Mouse (Mus musculus) forebrain, postnatal 0 days (tissue): Measurements from ENCODE around the gene Pnliprp1. TPM values are rescaled to one million over a fixed set of nuclear protein-coding genes. Genes with fewer than 3 reads are reported as not detected.

ENCODE experiments used
- ATAC-seq: fragments of 200-750 bp; cut with Nextera tagmentation; 2 replicates; pipeline ENCODE4 v1.8.0; 2017; ENCODE audit warnings: mild to moderate bottlenecking, moderate library complexity
- DNase-seq: peaks from one replicate; pipeline ENCODE4 v3.0.0-alpha.2; 2015
- H3K27ac ChIP-seq: fragments of 300-500 bp; sonication (generic); 2 replicates; pipeline ENCODE4 v1.5.1; 2014; ENCODE audit warnings: low read depth, mild to moderate bottlenecking, antibody characterized with exemption, low read length, moderate library complexity, mixed read lengths
- H3K27me3 ChIP-seq: fragments of 300-500 bp; sonication (generic); 2 replicates; pipeline ENCODE4 v1.6.1; 2014; ENCODE audit warnings: mild to moderate bottlenecking, low read length, mixed read lengths; ENCODE audit not compliant: insufficient read depth
- H3K36me3 ChIP-seq: fragments of 300-500 bp; sonication (generic); 2 replicates; pipeline ENCODE4 v1.6.1; 2014; ENCODE audit warnings: mild to moderate bottlenecking, moderate library complexity; ENCODE audit not compliant: insufficient read depth
- H3K4me1 ChIP-seq: fragments of 300-500 bp; sonication (generic); 2 replicates; pipeline ENCODE4 v1.6.1; 2014; ENCODE audit warnings: antibody characterized with exemption; ENCODE audit not compliant: insufficient read depth
- H3K4me2 ChIP-seq: fragments of 300-500 bp; sonication (generic); 2 replicates; pipeline ENCODE4 v1.6.1; 2014; ENCODE audit warnings: low read depth, mild to moderate bottlenecking, moderate library complexity
- H3K4me3 ChIP-seq: fragments of 300-500 bp; sonication (generic); 2 replicates; pipeline ENCODE4 v1.5.1; 2014; ENCODE audit warnings: low read depth, low read length, mixed read lengths
- H3K9ac ChIP-seq: fragments of 300-500 bp; sonication (generic); 2 replicates; pipeline ENCODE4 v1.6.1; 2014; ENCODE audit warnings: mild to moderate bottlenecking
- H3K9me3 ChIP-seq: fragments of 300-500 bp; sonication (generic); 2 replicates; pipeline ENCODE4 v1.6.1; 2016; ENCODE audit warnings: low read length
- CTCF ChIP-seq: sonication (generic); IDR thresholded peaks from 2 replicates; pipeline ENCODE4 v1.5.1; 2016; ENCODE audit warnings: antibody characterized with exemption, control low read depth, low read depth
- WGBS: fragments of 180-500 bp; shearing (Covaris S2); extraction: QIAGEN DNeasy Blood & Tissue Kit; methylation state at CpG from one replicate; pipeline ENCODE4 v1.1.7; 2014; 5-methylcytosine and 5-hydroxymethylcytosine counted together
- polyA plus RNA-seq: library from polyadenylated mRNA; unstranded; fragments of >200 nt; fragmentation: Nextera tagmentation; extraction: Ambion mirVana; gene quantifications from 2 replicates; pipeline ENCODE4 v1.2.1, GENCODE M21; 2015
- total RNA-seq: library from RNA; depleted of rRNA; stranded (reverse); fragments of >200 nt; gene quantifications from 2 replicates; pipeline ENCODE4 v1.2.3, GENCODE M21; 2014; rRNA removed

Gene Pnliprp1
- total and polyA plus RNA-seq, 2 experiments from 2014 or later, result 0.21 TPM; not detected in 1

GRCm38 (mm10) chr19:58767329-58767728 lies 38.6 kb downstream of the Pnliprp1 start:
- Histone ChIP-seq H3K4me1 (0 out of 2 replicates have a peak, but pooled peaks cover 4% of the 10 kb centered on the region), H3K4me3 (no peak overlapping the region), H3K27me3 (no peaks in the 10 kb centered on the region), H3K9me3 (no peaks in the 10 kb centered on the region), H3K4me2 (no peak overlapping the region), H3K9ac (no peak overlapping the region), H3K36me3 (no peaks in the 10 kb centered on the region), H3K27ac (no peak overlapping the region)
- TF ChIP-seq CTCF, result no peak
- DNase-seq (no peak), ATAC-seq (no peak)
- 15% methylated on average over 6 of the region's 6 CpGs for WGBS

- TF ChIP-seq CTCF, result no peak
- Histone ChIP-seq H3K4me1 (no peaks in the 10 kb centered on the region), H3K27ac (no peak overlapping the region), H3K9me3 (no peaks in the 10 kb centered on the region), H3K36me3 (no peaks in the 10 kb centered on the region), H3K4me2 (no peak overlapping the region), H3K27me3 (no peaks in the 10 kb centered on the region), H3K4me3 (no peak overlapping the region), H3K9ac (no peak overlapping the region)
- DNase-seq (no peak), ATAC-seq (no peak)
- WGBS, result 76% methylated on average over 5 of the region's 5 CpGs
Observed at GRCm38 (mm10) chr19:58776461-58776860, 47.8 kb downstream of the Pnliprp1 start.

- Histone ChIP-seq H3K27ac (no peak overlapping the region), H3K9ac (no peak overlapping the region; the same call in 1 of the 2 replicates), H3K4me3 (no peak overlapping the region), H3K4me1 (peaks cover 5% of the 10 kb centered on the region; the same call in 1 of the 2 replicates), H3K4me2 (no peak overlapping the region), H3K27me3 (no peaks in the 10 kb centered on the region), H3K36me3 (no peaks in the 10 kb centered on the region), H3K9me3 (no peaks in the 10 kb centered on the region)
- ATAC-seq (peak; percentile 70; the same call in 1 of the 2 replicates), DNase-seq (peak; percentile 26)
- TF ChIP-seq CTCF, result no peak
- WGBS, result 18% methylated on average over 4 of the region's 4 CpGs
Observed at GRCm38 (mm10) chr19:58781566-58781965, 52.9 kb downstream of the Pnliprp1 start.

- 21% methylated on average over 7 of the region's 7 CpGs for WGBS
- ATAC-seq, result peak; percentile 84
- TF ChIP-seq CTCF, result no peak
- Histone ChIP-seq H3K9me3 (no peaks in the 10 kb centered on the region), H3K27me3 (no peaks in the 10 kb centered on the region), H3K4me3 (no peak overlapping the region), H3K27ac (peak overlapping the region; percentile 9; the same call in 1 of the 2 replicates), H3K9ac (no peak overlapping the region), H3K36me3 (no peaks in the 10 kb centered on the region), H3K4me1 (peaks cover 5% of the 10 kb centered on the region; the same call in 1 of the 2 replicates), H3K4me2 (no peak overlapping the region)
- peak; percentile 62 for DNase-seq
Observed at GRCm38 (mm10) chr19:58783938-58784337, 55.3 kb downstream of the Pnliprp1 start.

GRCm38 (mm10) chr19:58789194-58789593 lies 60.5 kb downstream of the Pnliprp1 start:
- Histone ChIP-seq H3K9ac (no peak overlapping the region), H3K27me3 (no peaks in the 10 kb centered on the region), H3K36me3 (no peaks in the 10 kb centered on the region), H3K4me1 (0 out of 2 replicates have a peak, but pooled peaks cover 4% of the 10 kb centered on the region), H3K4me3 (no peak overlapping the region), H3K9me3 (no peaks in the 10 kb centered on the region), H3K4me2 (no peak overlapping the region), H3K27ac (peak overlapping the region; percentile 35; the same call in 1 of the 2 replicates)
- ATAC-seq (peak; percentile 43; the same call in 1 of the 2 replicates), DNase-seq (no peak)
- 43% methylated on average over 11 of the region's 11 CpGs for WGBS
- TF ChIP-seq CTCF, result no peak

Other genes with a start within 250 kb of the Pnliprp1 start
- not detected in 2 replicates for gene Ccdc172, start 216.9 kb upstream of the Pnliprp1 start, total RNA-seq
- gene Ccdc172, start 216.9 kb upstream of the Pnliprp1 start, polyA plus RNA-seq, result not detected in 2 replicates
- gene Pnlip, start 76.4 kb upstream of the Pnliprp1 start, total RNA-seq, result 1.1 and 2.1 TPM in 2 replicates
- 0.84 and 1.2 TPM in 2 replicates for gene Pnlip, start 76.4 kb upstream of the Pnliprp1 start, polyA plus RNA-seq
- gene Pnliprp2, start 30.8 kb downstream of the Pnliprp1 start, total RNA-seq, result 0.08 TPM in 1 of 2 replicates, not detected in the other
- gene Pnliprp2, start 30.8 kb downstream of the Pnliprp1 start, polyA plus RNA-seq, result 0.15 TPM in 1 of 2 replicates, not detected in the other
- gene 1700019N19Rik, start 65.6 kb downstream of the Pnliprp1 start, total RNA-seq, result not detected in 2 replicates
- not detected in 2 replicates for gene 1700019N19Rik, start 65.6 kb downstream of the Pnliprp1 start, polyA plus RNA-seq
- gene Eno4, start 214.5 kb downstream of the Pnliprp1 start, total RNA-seq, result 0.92 and 2.0 TPM in 2 replicates
- gene Eno4, start 214.5 kb downstream of the Pnliprp1 start, polyA plus RNA-seq, result 1.0 and 2.0 TPM in 2 replicates
- gene Hspa12a, start 214.8 kb downstream of the Pnliprp1 start, total RNA-seq, result 53.7 and 75.8 TPM in 2 replicates
- 45.5 and 52.6 TPM in 2 replicates for gene Hspa12a, start 214.8 kb downstream of the Pnliprp1 start, polyA plus RNA-seq